Mouse (Mus musculus) embryonic facial prominence, embryonic 11.5 days (tissue): Measurements from ENCODE around the gene Kcnh2. TPM values are rescaled to one million over a fixed set of nuclear protein-coding genes. Genes with fewer than 3 reads are reported as not detected.

Source experiments
- ATAC-seq: fragments of 200-750 bp; cut with Nextera tagmentation; replicated peaks from 2 replicates; pipeline ENCODE4 v1.8.0; 2017; ENCODE audit warnings: low read depth; ENCODE audit not compliant: insufficient number of reproducible peaks, low FRiP score, low TSS enrichment
- DNase-seq: peaks from one replicate; pipeline ENCODE4 v3.0.0-alpha.2; 2015; ENCODE audit warnings: low spot score
- H3K27ac ChIP-seq: fragments of 300-500 bp; sonication (generic); replicated peaks from 2 replicates; pipeline ENCODE4 v1.5.1; 2014; ENCODE audit warnings: mild to moderate bottlenecking, low read depth, low read length, control low read depth
- H3K27me3 ChIP-seq: fragments of 300-500 bp; sonication (generic); 2 replicates; pipeline ENCODE4 v1.6.1; 2014; ENCODE audit warnings: mild to moderate bottlenecking, low read length, moderate library complexity, mixed read lengths; ENCODE audit not compliant: control insufficient read depth, insufficient read depth
- H3K36me3 ChIP-seq: fragments of 300-500 bp; sonication (generic); replicated peaks from 2 replicates; pipeline ENCODE4 v1.6.1; 2014; ENCODE audit warnings: low read depth, mild to moderate bottlenecking, low read length, moderate library complexity, mixed read lengths; ENCODE audit not compliant: control insufficient read depth, insufficient read depth
- H3K4me1 ChIP-seq: fragments of 300-500 bp; sonication (generic); 2 replicates; pipeline ENCODE4 v1.6.1; 2014; ENCODE audit warnings: low read length, mixed read lengths; ENCODE audit not compliant: control insufficient read depth, insufficient read depth
- H3K4me2 ChIP-seq: fragments of 300-500 bp; sonication (generic); 2 replicates; pipeline ENCODE4 v1.6.1; 2014; ENCODE audit warnings: low read depth, mild to moderate bottlenecking, control low read depth, low read length, moderate library complexity
- H3K4me3 ChIP-seq: fragments of 300-500 bp; sonication (generic); 2 replicates; pipeline ENCODE4 v1.5.1; 2014; ENCODE audit warnings: low read depth, low read length, control low read depth
- H3K9ac ChIP-seq: fragments of 300-500 bp; sonication (generic); replicated peaks from 2 replicates; pipeline ENCODE4 v1.6.1; 2014; ENCODE audit warnings: mild to moderate bottlenecking, control low read depth, low read length
- H3K9me3 ChIP-seq: fragments of 300-500 bp; sonication (generic); replicated peaks from 2 replicates; pipeline ENCODE4 v1.6.1; 2016; ENCODE audit warnings: mild to moderate bottlenecking, low read length, inconsistent platforms, mixed read lengths; ENCODE audit not compliant: control insufficient read depth
- WGBS: fragments of 180-500 bp; shearing (Covaris S2); extraction: QIAGEN DNeasy Blood & Tissue Kit; methylation state at CpG from one replicate; pipeline ENCODE4 v1.1.7; 2014; 5-methylcytosine and 5-hydroxymethylcytosine counted together
- polyA plus RNA-seq: library from polyadenylated mRNA; unstranded; fragments of >200 nt; fragmentation: Nextera tagmentation; extraction: Ambion mirVana; gene quantifications from 2 replicates; pipeline ENCODE4 v1.2.1, GENCODE M21; 2014

The Kcnh2 gene
- polyA plus RNA-seq, 1 experiment from 2014 or later, result 4.2 TPM

GRCm38 (mm10) chr5:24389658-24390020 lies 38.2 kb upstream of the Kcnh2 start:
- Histone ChIP-seq H3K27ac (no peak overlapping the region), H3K4me3 (no peak overlapping the region), H3K27me3 (peaks cover 14% of the 10 kb centered on the region), H3K9me3 (no peaks in the 10 kb centered on the region), H3K4me1 (peaks cover 3% of the 10 kb centered on the region; the same call in 1 of the 2 replicates), H3K36me3 (no peaks in the 10 kb centered on the region), H3K4me2 (no peak overlapping the region), H3K9ac (no peak overlapping the region)
- WGBS, result 72% methylated on average over 4 of the region's 4 CpGs
- DNase-seq (no peak), ATAC-seq (no peak)

GRCm38 (mm10) chr5:24389011-24389657 lies 37.7 kb upstream of the Kcnh2 start:
- H3K27ac ChIP-seq, result no peak overlapping the region

GRCm38 (mm10) chr5:24388246-24388915 lies 37.0 kb upstream of the Kcnh2 start:
- H3K36me3 ChIP-seq, result no peaks in the 10 kb centered on the region
- peaks cover 5% of the 10 kb centered on the region; the same call in 1 of the 2 replicates for H3K4me1 ChIP-seq
- no peaks in the 10 kb centered on the region for H3K9me3 ChIP-seq
- ATAC-seq (no peak), DNase-seq (no peak)
- peak overlapping the region; percentile 43 for H3K4me3 ChIP-seq
- peaks cover 14% of the 10 kb centered on the region for H3K27me3 ChIP-seq
- 24% methylated on average over 25 of the region's 26 CpGs for WGBS
- H3K27ac ChIP-seq, result no peak overlapping the region
- peak overlapping the region; percentile 97 for H3K4me2 ChIP-seq
- H3K9ac ChIP-seq, result peak overlapping the region; percentile 69

More at GRCm38 (mm10) chr5:24389011-24389657, 37.7 kb upstream of the Kcnh2 start:
- Histone ChIP-seq H3K4me2 (no peak overlapping the region), H3K27me3 (peaks cover 14% of the 10 kb centered on the region), H3K9ac (no peak overlapping the region), H3K36me3 (no peaks in the 10 kb centered on the region), H3K4me3 (no peak overlapping the region), H3K9me3 (no peaks in the 10 kb centered on the region), H3K4me1 (peaks cover 3% of the 10 kb centered on the region; the same call in 1 of the 2 replicates)
- WGBS, result 58% methylated on average over 6 of the region's 7 CpGs
- peak; percentile 24 for DNase-seq
- no peak for ATAC-seq

- Histone ChIP-seq H3K36me3 (no peaks in the 10 kb centered on the region), H3K4me1 (peaks cover 5% of the 10 kb centered on the region; the same call in 1 of the 2 replicates), H3K9ac (peak overlapping the region; percentile 69), H3K27ac (no peak overlapping the region), H3K4me3 (peak overlapping the region; percentile 43), H3K27me3 (peaks cover 14% of the 10 kb centered on the region), H3K4me2 (peak overlapping the region; percentile 97), H3K9me3 (no peaks in the 10 kb centered on the region)
- DNase-seq (peak; percentile 67), ATAC-seq (0 out of 2 replicates have a peak, but pooled peaks have one; percentile 17)
- 2% methylated on average over 73 of the region's 73 CpGs for WGBS
Measured at GRCm38 (mm10) chr5:24387264-24388241, 36.1 kb upstream of the Kcnh2 start.

GRCm38 (mm10) chr5:24385887-24386550 lies 34.6 kb upstream of the Kcnh2 start:
- Histone ChIP-seq H3K9ac (no peak overlapping the region), H3K36me3 (no peaks in the 10 kb centered on the region), H3K4me3 (no peak overlapping the region), H3K27ac (no peak overlapping the region), H3K27me3 (peaks cover 14% of the 10 kb centered on the region), H3K9me3 (no peaks in the 10 kb centered on the region), H3K4me1 (peaks cover 5% of the 10 kb centered on the region; the same call in 1 of the 2 replicates), H3K4me2 (no peak overlapping the region)
- ATAC-seq (no peak), DNase-seq (no peak)
- 80% methylated on average over 10 of the region's 10 CpGs for WGBS

- H3K9me3 ChIP-seq, result no peaks in the 10 kb centered on the region
- H3K4me1 ChIP-seq, result peaks cover 5% of the 10 kb centered on the region; the same call in 1 of the 2 replicates
- WGBS, result 87% methylated on average over 5 of the region's 5 CpGs
- H3K36me3 ChIP-seq, result no peaks in the 10 kb centered on the region
- no peak overlapping the region for H3K9ac ChIP-seq
- H3K4me3 ChIP-seq, result no peak overlapping the region
- no peak for DNase-seq
- ATAC-seq, result no peak
- H3K4me2 ChIP-seq, result no peak overlapping the region
- no peak overlapping the region for H3K27ac ChIP-seq
- peaks cover 14% of the 10 kb centered on the region for H3K27me3 ChIP-seq
Measured at GRCm38 (mm10) chr5:24385374-24385773, 34.0 kb upstream of the Kcnh2 start.

- DNase-seq (no peak), ATAC-seq (no peak)
- 61% methylated on average over 6 of the region's 6 CpGs for WGBS
- Histone ChIP-seq H3K4me2 (no peak overlapping the region), H3K4me3 (no peak overlapping the region), H3K27ac (no peak overlapping the region), H3K27me3 (peaks cover 14% of the 10 kb centered on the region), H3K4me1 (peaks cover 5% of the 10 kb centered on the region; the same call in 1 of the 2 replicates), H3K36me3 (no peaks in the 10 kb centered on the region), H3K9me3 (no peaks in the 10 kb centered on the region), H3K9ac (no peak overlapping the region)
Measured at GRCm38 (mm10) chr5:24384407-24384806, 33.0 kb upstream of the Kcnh2 start.
